Mouse (Mus musculus): ENCODE measurements at regions not wholly inside any gene's neighbourhood (a gene's known extent, or its start where the extent isn't known, plus 50 kb on each side); places are given as distances from the start of the nearest gene placed in this dataset.

GRCm38 (mm10) chr3:117072998-117073397 is 104.2 kb upstream of the Palmd start:
- Histone ChIP-seq H3K4me1 (replicated peaks; ENCODE audit: control insufficient read depth in 2 of 2, insufficient read depth in 2 of 2, low read length in 1 of 2) (no peaks in the 10 kb centered on the region), H3K27ac (no peak overlapping the region), H3K4me2 (ENCODE audit: low read depth) (no peak overlapping the region), H3K4me3 (ENCODE audit: insufficient read depth in 1 of 2, low read depth in 2 of 2, low read length in 2 of 2) (no peak overlapping the region), H3K27me3 (ENCODE audit: control insufficient read depth, insufficient read depth, low read length) (no peaks in the 10 kb centered on the region), H3K9ac (replicated peaks) (no peak overlapping the region), H3K36me3 (replicated peaks; ENCODE audit: control insufficient read depth, insufficient read depth, low read depth) (no peaks in the 10 kb centered on the region), H3K9me3 (ENCODE audit: control insufficient read depth, low read length) (no peaks in the 10 kb centered on the region)
- DNase-seq (ENCODE audit: low read depth in 3 of 3, low spot score in 3 of 3) (no peak), ATAC-seq (ENCODE audit: insufficient read depth) (no peak)
- TF ChIP-seq CTCF (IDR thresholded peaks at IDR 0.05; ENCODE audit: low read depth) (no peak), EP300 (IDR thresholded peaks at IDR 0.05; ENCODE audit: low read depth) (no peak)
- 56% methylated on average over 3 of the region's 3 CpGs for WGBS (ENCODE audit: insufficient replicate concordance)

GRCm38 (mm10) chr3:117071851-117072250 is 103.1 kb upstream of the Palmd start:
- Histone ChIP-seq H3K9me3 (ENCODE audit: control insufficient read depth, low read length) (no peaks in the 10 kb centered on the region), H3K4me3 (ENCODE audit: insufficient read depth in 1 of 2, low read depth in 2 of 2, low read length in 2 of 2) (no peak overlapping the region), H3K9ac (replicated peaks) (no peak overlapping the region), H3K36me3 (replicated peaks; ENCODE audit: control insufficient read depth, insufficient read depth, low read depth) (no peaks in the 10 kb centered on the region), H3K4me1 (replicated peaks; ENCODE audit: control insufficient read depth in 2 of 2, insufficient read depth in 2 of 2, low read length in 1 of 2) (no peaks in the 10 kb centered on the region), H3K27ac (no peak overlapping the region), H3K4me2 (ENCODE audit: low read depth) (no peak overlapping the region), H3K27me3 (ENCODE audit: control insufficient read depth, insufficient read depth, low read length) (no peaks in the 10 kb centered on the region)
- ATAC-seq (ENCODE audit: insufficient read depth) (no peak), DNase-seq (ENCODE audit: low read depth in 3 of 3, low spot score in 3 of 3) (no peak)
- 62% methylated on average over 5 of the region's 5 CpGs for WGBS (ENCODE audit: insufficient replicate concordance)
- TF ChIP-seq EP300 (IDR thresholded peaks at IDR 0.05; ENCODE audit: low read depth) (no peak), CTCF (IDR thresholded peaks at IDR 0.05; ENCODE audit: low read depth) (no peak)

GRCm38 (mm10) chr3:117067470-117068053 is 98.8 kb upstream of the Palmd start:
- Histone ChIP-seq H3K4me2 (ENCODE audit: low read depth) (no peak overlapping the region), H3K9me3 (ENCODE audit: control insufficient read depth, low read length) (no peaks in the 10 kb centered on the region), H3K4me1 (replicated peaks; ENCODE audit: control insufficient read depth in 2 of 2, insufficient read depth in 2 of 2, low read length in 1 of 2) (no peaks in the 10 kb centered on the region), H3K36me3 (replicated peaks; ENCODE audit: control insufficient read depth, insufficient read depth, low read depth) (no peaks in the 10 kb centered on the region), H3K9ac (replicated peaks) (no peak overlapping the region), H3K4me3 (ENCODE audit: insufficient read depth in 1 of 2, low read depth in 2 of 2, low read length in 2 of 2) (no peak overlapping the region), H3K27me3 (ENCODE audit: control insufficient read depth, insufficient read depth, low read length) (no peaks in the 10 kb centered on the region), H3K27ac (no peak overlapping the region)
- WGBS (ENCODE audit: insufficient replicate concordance): 39% methylated on average over 7 of the region's 7 CpGs
- TF ChIP-seq EP300 (IDR thresholded peaks at IDR 0.05; ENCODE audit: low read depth): no peak
- no peak for ATAC-seq (ENCODE audit: insufficient read depth)
- no peak for DNase-seq (ENCODE audit: low read depth in 3 of 3, low spot score in 3 of 3)

- no peak for TF ChIP-seq EP300 (IDR thresholded peaks at IDR 0.05; ENCODE audit: low read depth)
- TF ChIP-seq CTCF (IDR thresholded peaks at IDR 0.05; ENCODE audit: low read depth): no peak
- DNase-seq (ENCODE audit: low read depth in 3 of 3, low spot score in 3 of 3) (no peak), ATAC-seq (ENCODE audit: insufficient read depth) (no peak)
- 47% methylated on average over 2 of the region's 2 CpGs for WGBS (ENCODE audit: insufficient replicate concordance)
- H3K27me3 ChIP-seq (ENCODE audit: control insufficient read depth, insufficient read depth, low read length): no peaks in the 10 kb centered on the region
- H3K4me3 ChIP-seq (ENCODE audit: insufficient read depth in 1 of 2, low read depth in 2 of 2, low read length in 2 of 2): no peak overlapping the region
- H3K4me1 ChIP-seq (replicated peaks; ENCODE audit: control insufficient read depth in 2 of 2, insufficient read depth in 2 of 2, low read length in 1 of 2): no peaks in the 10 kb centered on the region
- no peak overlapping the region for H3K9ac ChIP-seq (replicated peaks)
- H3K4me2 ChIP-seq (ENCODE audit: low read depth): no peak overlapping the region
- H3K36me3 ChIP-seq (replicated peaks; ENCODE audit: control insufficient read depth, insufficient read depth, low read depth): no peaks in the 10 kb centered on the region
- no peaks in the 10 kb centered on the region for H3K9me3 ChIP-seq (ENCODE audit: control insufficient read depth, low read length)
- H3K27ac ChIP-seq: no peak overlapping the region
These were observed 97.1 kb upstream of the Palmd start for GRCm38 (mm10) chr3:117065904-117066303.

GRCm38 (mm10) chr3:117061831-117062230 is 93.0 kb upstream of the Palmd start:
- Histone ChIP-seq H3K9me3 (ENCODE audit: control insufficient read depth, low read length) (no peaks in the 10 kb centered on the region), H3K36me3 (replicated peaks; ENCODE audit: control insufficient read depth, insufficient read depth, low read depth) (no peaks in the 10 kb centered on the region), H3K4me1 (replicated peaks; ENCODE audit: control insufficient read depth in 2 of 2, insufficient read depth in 2 of 2, low read length in 1 of 2) (no peaks in the 10 kb centered on the region; a peak in 1 of 4 replicates), H3K4me2 (ENCODE audit: low read depth) (no peak overlapping the region), H3K27me3 (ENCODE audit: control insufficient read depth, insufficient read depth, low read length) (no peaks in the 10 kb centered on the region), H3K9ac (replicated peaks) (no peak overlapping the region), H3K27ac (no peak overlapping the region), H3K4me3 (ENCODE audit: insufficient read depth in 1 of 2, low read depth in 2 of 2, low read length in 2 of 2) (no peak overlapping the region)
- ATAC-seq (ENCODE audit: insufficient read depth): no peak
- no peak for DNase-seq (ENCODE audit: low read depth in 3 of 3, low spot score in 3 of 3)
- TF ChIP-seq CTCF (IDR thresholded peaks at IDR 0.05; ENCODE audit: low read depth) (peak; percentile 44), EP300 (IDR thresholded peaks at IDR 0.05; ENCODE audit: low read depth) (no peak)
- whole genome bisulfite sequencing (ENCODE audit: insufficient replicate concordance): 51% methylated on average over 1 of the region's 1 CpGs
